Mouse (Mus musculus): Measurements from ENCODE around the gene Tmem30a.

Gene Tmem30a

DNA sequence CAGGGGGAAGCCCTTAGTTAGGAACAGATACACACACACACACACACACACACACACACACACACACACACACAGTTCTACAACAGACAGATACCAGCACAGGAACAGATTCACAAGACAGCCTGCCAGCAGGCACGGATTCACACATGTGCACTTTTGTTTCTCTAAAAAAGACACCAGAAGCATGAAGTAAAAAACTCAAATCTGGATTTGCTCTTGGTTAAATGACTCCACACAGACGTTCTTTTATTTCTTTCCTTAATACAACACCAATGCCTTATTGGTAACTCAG is 7.6 kb downstream of the Tmem30a start:
- no peak for DNase-seq

DNA sequence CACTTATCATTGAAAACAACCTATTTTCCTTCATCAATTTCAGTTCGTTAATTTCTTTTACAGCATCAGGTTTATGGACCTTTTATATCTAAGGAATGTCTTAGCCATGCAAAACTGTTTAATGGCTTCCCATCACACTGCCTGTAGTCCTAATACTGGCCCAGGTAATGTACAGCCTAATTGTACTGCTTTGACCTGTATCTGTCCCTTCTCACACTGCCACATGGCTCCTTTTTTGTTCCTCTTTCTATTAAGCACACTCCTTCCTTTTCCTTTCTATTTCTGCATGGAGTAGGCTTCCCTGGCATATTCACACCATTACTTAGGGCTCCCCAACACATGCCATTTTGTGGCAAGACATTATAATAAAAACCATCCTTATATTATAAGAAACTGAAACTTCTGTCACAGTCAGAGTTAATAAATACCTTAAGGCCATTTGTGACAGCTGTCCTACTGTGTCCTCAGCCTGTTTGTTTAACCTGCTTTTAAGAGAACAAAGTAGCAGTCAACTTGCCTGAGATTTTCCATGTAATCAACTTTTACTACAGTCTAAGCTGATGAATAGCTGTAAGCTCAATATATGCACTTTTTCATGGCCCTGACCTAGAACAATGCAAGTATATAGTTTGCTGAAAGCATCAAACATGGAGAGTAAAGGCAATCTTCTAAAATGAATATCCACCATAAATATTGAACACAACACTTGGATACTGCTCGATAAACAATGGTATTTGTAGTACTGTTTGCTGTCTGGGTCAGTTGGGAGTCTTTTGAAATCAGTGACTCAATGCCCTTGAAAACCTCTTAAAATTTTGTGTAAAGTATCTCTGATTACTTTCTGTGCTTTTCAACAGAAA is 8.1 kb downstream of the Tmem30a start:
- no peak for DNase-seq

- DNase-seq = no peak
These were observed 8.9 kb downstream of the Tmem30a start for GRCm38 (mm10) chr9:79784439-79784838.

- no peak for DNase-seq
These were observed 14.0 kb downstream of the Tmem30a start for GRCm38 (mm10) chr9:79779354-79779753.

DNA sequence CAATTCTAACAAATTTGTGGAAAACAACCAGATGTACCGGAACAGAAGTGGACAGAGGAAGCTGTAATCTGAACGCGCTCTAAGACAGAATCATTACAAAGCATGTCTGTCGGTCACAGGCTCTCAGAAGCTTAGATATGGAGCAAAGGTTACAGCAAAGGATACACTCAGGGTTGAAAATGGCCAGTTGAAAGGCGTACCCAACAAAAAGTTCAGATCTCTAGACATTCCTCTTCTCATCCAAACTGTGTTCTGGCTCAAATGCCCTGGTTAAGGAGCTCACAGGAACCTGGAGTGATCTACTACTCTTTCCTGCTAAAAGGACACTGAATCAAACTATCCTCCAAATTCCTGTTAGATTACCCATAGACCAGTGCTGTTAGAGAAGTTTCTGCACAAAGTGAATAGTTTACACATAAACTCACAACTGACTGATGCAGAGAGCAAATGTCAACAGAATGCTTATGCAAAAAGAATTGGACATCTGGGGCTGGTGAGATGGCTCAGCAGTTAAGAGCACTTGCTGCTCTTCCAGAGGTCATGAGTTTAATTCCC is 26.2 kb downstream of the Tmem30a start:
- DNase-seq = no peak

DNA sequence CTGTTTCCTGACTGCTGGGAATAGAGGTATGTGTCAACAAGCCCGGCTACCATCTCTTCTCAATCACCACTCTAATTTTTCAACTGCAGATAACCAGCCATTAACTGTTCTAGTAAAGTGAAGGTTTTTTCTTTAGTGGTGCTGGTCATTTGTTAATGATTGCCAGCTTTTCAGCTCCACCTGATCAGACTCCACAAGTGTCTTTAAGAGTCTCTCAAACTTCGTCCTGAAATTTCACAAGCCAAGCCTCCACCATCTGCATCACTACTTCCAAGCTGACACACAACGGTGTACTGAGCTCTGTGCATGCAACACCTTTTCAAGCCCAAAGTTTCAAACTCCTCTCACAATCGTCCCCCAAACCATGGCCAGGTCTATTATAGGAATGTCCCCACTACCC is 28.0 kb downstream of the Tmem30a start:
- no peak for DNase-seq

DNA sequence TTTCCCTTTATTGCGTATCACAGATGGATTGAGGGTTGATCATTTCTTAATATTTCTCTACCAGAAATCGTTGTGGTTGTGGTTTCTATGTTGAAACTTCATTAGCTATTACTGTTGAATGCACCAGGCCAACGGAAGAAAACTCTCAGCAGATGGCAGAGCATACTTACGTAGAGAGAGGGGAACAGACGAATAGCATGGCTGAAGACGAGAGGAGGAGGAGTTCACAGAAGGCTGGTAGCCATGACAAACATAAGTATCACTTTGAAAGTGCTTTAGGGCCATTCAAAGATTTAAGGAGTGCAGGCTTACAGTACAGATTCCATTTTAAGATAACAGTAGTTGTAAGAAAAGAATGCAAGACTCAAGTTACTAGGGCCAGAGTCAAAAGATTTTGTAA is 30.8 kb downstream of the Tmem30a start:
- no peak for DNase-seq

DNA sequence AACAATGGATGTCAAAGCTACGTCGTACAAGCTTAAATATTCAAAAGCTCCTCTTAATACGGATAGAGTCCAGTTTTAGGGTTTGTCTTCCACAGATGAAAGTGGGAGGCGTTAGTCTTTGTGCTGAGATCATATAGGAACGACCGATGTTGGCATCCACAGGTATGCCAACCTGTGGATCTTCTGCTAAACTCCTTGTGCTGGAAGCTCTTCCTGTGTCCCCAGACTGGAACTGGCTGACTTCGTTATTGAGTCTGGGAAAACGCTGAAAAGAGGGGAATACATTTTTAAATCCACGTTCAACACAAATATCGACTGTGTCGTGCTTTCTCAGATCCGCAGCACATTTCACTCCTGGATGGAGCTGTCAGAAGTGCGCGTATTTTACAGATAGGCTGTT is 33.2 kb downstream of the Tmem30a start:
- DNase-seq = no peak

- DNase-seq = peak; percentile 95 to 96
These were observed 33.8 kb downstream of the Tmem30a start, which contains the start of gene Cox7a2 for GRCm38 (mm10) chr9:79759385-79760005. Gene Cox7a2, minus strand, starts transcription at chr9:79759878.

DNA sequence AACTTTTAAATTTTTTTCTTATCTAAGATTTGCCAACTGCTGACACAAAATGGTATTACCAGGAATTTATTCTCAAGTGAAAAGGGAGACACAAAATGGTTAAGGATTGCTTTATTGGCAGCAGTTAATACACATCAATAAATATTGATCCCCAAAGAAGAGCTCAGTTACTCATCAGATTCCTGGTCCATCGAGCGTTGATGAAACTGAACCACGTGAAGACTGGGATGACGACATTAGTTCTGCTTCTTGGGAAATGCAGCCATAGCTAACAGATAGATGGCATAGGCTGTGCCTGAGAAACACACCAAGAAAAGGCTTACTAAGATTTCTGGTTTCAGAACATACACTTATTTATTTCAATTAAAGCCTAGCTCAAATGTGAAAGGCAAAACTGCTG is 38.0 kb downstream of the Tmem30a start:
- no peak for DNase-seq

- no peak for DNase-seq
These were observed 41.5 kb downstream of the Tmem30a start for GRCm38 (mm10) chr9:79751846-79752245.

DNA sequence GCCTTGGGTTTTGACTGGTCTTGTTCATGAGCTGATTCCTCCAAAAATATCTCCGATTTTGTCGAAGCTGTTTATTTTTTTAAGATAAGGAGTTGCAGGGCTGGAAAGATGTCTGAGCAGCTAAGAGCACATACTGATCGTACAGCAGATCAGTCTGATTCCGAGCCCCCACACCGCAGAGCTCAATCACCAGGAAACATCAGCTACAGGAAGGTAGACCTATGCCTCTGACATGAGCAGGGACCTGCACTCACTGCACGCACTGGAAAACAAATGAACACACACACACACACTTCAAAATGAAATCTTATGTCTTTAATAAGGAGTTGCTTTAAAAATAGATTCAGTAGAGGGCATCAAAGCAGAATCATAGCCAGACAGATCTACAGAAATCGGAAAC is 42.6 kb downstream of the Tmem30a start:
- DNase-seq = no peak

GRCm38 (mm10) chr9:79745036-79745435 is 48.3 kb downstream of the Tmem30a start:
- no peak for DNase-seq

DNA sequence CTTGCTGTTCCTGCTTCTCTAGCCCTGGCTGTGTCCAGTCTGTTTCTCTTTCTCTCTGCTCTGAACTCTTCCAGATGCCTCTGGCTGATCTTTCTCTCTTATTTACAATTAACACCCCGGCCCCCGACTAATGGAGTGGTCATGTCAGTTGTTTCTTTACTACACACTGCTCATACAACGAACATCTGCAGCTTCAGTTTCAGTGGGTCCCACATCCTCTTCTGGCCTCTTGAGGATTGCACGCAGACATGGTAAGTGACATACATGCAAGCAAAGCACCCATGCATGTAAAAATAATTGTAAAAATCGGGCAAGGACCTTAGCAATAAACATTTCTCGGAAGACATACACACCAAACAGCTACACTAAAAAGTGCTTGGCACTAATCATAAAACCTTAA is 57.7 kb downstream of the Tmem30a start:
- no peak for DNase-seq

GRCm38 (mm10) chr9:79730301-79730700 is 63.0 kb downstream of the Tmem30a start:
- DNase-seq = peak; percentile 19 to 53

DNA sequence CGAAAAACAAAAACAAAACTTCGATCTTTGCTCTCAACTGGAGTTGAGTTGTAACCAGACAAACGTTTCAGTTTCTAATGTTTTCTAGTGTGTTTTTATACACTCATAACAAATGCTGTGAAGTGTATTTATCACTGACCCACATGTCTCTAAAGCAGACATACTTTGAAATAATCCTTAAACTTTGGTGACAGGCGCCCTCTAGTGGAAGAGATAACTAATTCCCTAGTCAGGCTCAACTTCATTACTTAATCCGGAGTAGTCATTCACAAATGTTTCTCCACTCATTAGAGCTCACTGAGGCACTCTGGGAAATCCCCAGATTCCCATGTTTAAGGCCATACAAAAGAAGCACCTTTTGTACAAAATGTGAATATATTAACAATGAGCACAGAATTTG is 70.2 kb downstream of the Tmem30a start:
- DNase-seq = peak; percentile 53 to 65

GRCm38 (mm10) chr9:79721056-79721455 is 72.3 kb downstream of the Tmem30a start:
- peak; percentile 85 to 89 for DNase-seq

DNA sequence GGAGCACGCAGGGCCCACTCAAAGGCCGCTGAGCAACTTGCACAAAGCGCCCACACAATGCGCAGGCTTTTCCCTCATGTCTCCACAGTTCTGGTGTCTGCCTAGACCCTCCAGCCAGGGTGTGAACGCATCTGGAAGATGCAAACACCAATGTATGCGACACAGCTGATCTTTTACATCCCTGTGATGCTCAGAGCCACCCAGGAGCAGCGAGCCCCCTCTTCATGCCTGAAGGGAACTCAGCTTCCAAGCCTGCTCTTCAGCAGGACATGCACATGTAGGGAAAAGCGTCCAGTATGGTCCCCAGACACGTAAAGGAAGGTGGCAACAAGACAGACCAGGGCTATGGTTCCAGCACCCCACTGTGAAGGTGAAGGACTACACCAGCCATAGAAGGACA is 73.2 kb downstream of the Tmem30a start:
- no peak for DNase-seq

GRCm38 (mm10) chr9:79719451-79719850 is 73.9 kb downstream of the Tmem30a start:
- peak; percentile 45 to 52 for DNase-seq

Data from cerebellum, postnatal 14 days (tissue).